Mouse (Mus musculus) left cerebral cortex, adult 11 months (tissue): ENCODE results near the gene Plekha5.
"Not testable (repeated sequence)": the region's sequence is repeated elsewhere in the genome, so short reads cannot be mapped to it uniquely, and the experiment has no call there.

Experiments used
- DNase-seq: peaks from one replicate; pipeline ENCODE4 v3.0.0; 2022; ENCODE audit warnings: low spot score

Plekha5 gene

GRCm38 (mm10) chr6:140489570-140489969, 65.7 kb downstream of the Plekha5 start:
- DNase-seq, result no peak

GRCm38 (mm10) chr6:140490220-140490619, 66.4 kb downstream of the Plekha5 start:
- DNase-seq, result no peak

- no peak for DNase-seq
Measured at GRCm38 (mm10) chr6:140490921-140491537, 67.2 kb downstream of the Plekha5 start.

GRCm38 (mm10) chr6:140492043-140492442, 68.2 kb downstream of the Plekha5 start:
- peak; percentile 64 for DNase-seq

- no peak for DNase-seq
Measured at GRCm38 (mm10) chr6:140498074-140498473, 74.2 kb downstream of the Plekha5 start.

- no peak for DNase-seq
Measured at GRCm38 (mm10) chr6:140498958-140499357, 75.1 kb downstream of the Plekha5 start.

GRCm38 (mm10) chr6:140500829-140501228, 77.0 kb downstream of the Plekha5 start:
- not testable (repeated sequence) for DNase-seq

- DNase-seq, result no peak
Measured at GRCm38 (mm10) chr6:140501841-140502240, 78.0 kb downstream of the Plekha5 start.

- DNase-seq, result no peak
Measured at GRCm38 (mm10) chr6:140504796-140505195, 80.9 kb downstream of the Plekha5 start.

- DNase-seq, result no peak
Measured at GRCm38 (mm10) chr6:140507605-140508004, 83.8 kb downstream of the Plekha5 start.

- DNase-seq, result no peak
Measured at GRCm38 (mm10) chr6:140508475-140509150, 84.8 kb downstream of the Plekha5 start.

- DNase-seq, result no peak
Measured at GRCm38 (mm10) chr6:140509151-140509530, 85.3 kb downstream of the Plekha5 start.

GRCm38 (mm10) chr6:140512016-140512415, 88.2 kb downstream of the Plekha5 start:
- no peak for DNase-seq

- DNase-seq, result no peak
Measured at GRCm38 (mm10) chr6:140512427-140512826, 88.6 kb downstream of the Plekha5 start.

GRCm38 (mm10) chr6:140514205-140515110, 90.6 kb downstream of the Plekha5 start:
- no peak for DNase-seq

GRCm38 (mm10) chr6:140515550-140515949, 91.7 kb downstream of the Plekha5 start:
- DNase-seq, result no peak

- DNase-seq, result no peak
Measured at GRCm38 (mm10) chr6:140516202-140516601, 92.3 kb downstream of the Plekha5 start.

GRCm38 (mm10) chr6:140517188-140517587, 93.3 kb downstream of the Plekha5 start:
- DNase-seq, result no peak

- peak; percentile 25 for DNase-seq
Measured at GRCm38 (mm10) chr6:140519019-140519418, 95.2 kb downstream of the Plekha5 start.

- DNase-seq, result no peak
Measured at GRCm38 (mm10) chr6:140519488-140520159, 95.8 kb downstream of the Plekha5 start.

- no peak for DNase-seq
Measured at GRCm38 (mm10) chr6:140520961-140521360, 97.1 kb downstream of the Plekha5 start.

GRCm38 (mm10) chr6:140521832-140522231, 98.0 kb downstream of the Plekha5 start:
- no peak for DNase-seq
